Mouse (Mus musculus) lung, postnatal 0 days (tissue): Measurements from ENCODE around the gene Coil.

ENCODE experiments used
- CTCF ChIP-seq: IDR thresholded peaks from 2 replicates; pipeline ENCODE4 v1.5.1; 2016; ENCODE audit warnings: antibody characterized with exemption, mild to moderate bottlenecking
- EP300 ChIP-seq: IDR thresholded peaks from 2 replicates; pipeline ENCODE4 v1.6.1; 2016; ENCODE audit warnings: antibody characterized with exemption, mild to moderate bottlenecking, control low read depth

- TF ChIP-seq CTCF (no peak), EP300 (no peak)
These were observed 31.5 kb downstream of the Coil start for GRCm38 (mm10) chr11:89001569-89001968.
